Comparison of ENCODE assay signal across 14 mouse cellular contexts in the genomic region with DNA sequence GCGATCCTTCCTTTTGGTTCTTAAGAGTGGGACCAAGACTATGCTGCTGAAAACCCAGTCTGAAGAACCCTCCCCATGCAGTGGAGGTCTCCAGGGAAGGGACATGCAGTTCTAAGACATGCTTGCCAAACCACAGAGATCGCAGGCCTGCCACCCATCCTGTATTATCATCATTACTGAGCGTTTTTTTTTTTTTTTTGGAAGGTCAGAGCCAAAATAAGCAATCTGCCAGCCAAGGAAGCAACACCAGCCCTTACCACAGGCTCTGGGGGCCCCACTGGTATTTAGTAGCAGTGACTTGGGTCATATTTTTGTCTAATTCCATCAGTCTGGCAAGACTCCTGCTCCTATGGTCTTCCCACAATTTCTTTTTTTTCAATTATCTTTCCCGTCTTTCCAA.
DNase-seq lines count a peak whose midpoint lies in the region; ATAC-seq lines count a peak whose summit lies in the region.
"Had no signal": no experiment of that assay in that cellular context is flagged by ENCODE, and none has a peak within 500 bp of the region (broad histone marks: within the 10 kb centered on the region; RNA-seq: fewer than 3 reads in every experiment).

No protein-coding gene starts in this region.

- no peak overlapping the region for H3K9ac ChIP-seq in lung, embryonic 15.5 days
- H3K9ac ChIP-seq in liver, embryonic 15.5 days: no peak overlapping the region
- H3K9ac ChIP-seq: embryonic facial prominence, embryonic 15.5 days; stomach, embryonic 15.5 days had no signal

- H3K27ac ChIP-seq in lung, embryonic 15.5 days: 0 out of 2 replicates have a peak overlapping the region, but pooled peaks have one; percentile 1
- no peak overlapping the region for H3K27ac ChIP-seq in liver, embryonic 15.5 days (replicated peaks)
- H3K27ac ChIP-seq: left cerebral cortex, adult 2 months; stomach, embryonic 15.5 days had no signal

- ATAC-seq in lung, embryonic 15.5 days (ENCODE audit: borderline replicate concordance, extremely low read depth, low FRiP score, low TSS enrichment): no peak
- ATAC-seq in liver, embryonic 15.5 days (ENCODE audit: insufficient read depth): peak; percentile 25; the same call in 1 of the 2 replicates
- ATAC-seq: lung, postnatal 0 days had no signal

- H3K36me3 ChIP-seq in lung, embryonic 15.5 days: no peaks in the 10 kb centered on the region
- no peaks in the 10 kb centered on the region for H3K36me3 ChIP-seq in liver, embryonic 15.5 days (replicated peaks)
- H3K36me3 ChIP-seq: embryonic facial prominence, embryonic 15.5 days; stomach, embryonic 15.5 days had no signal

- H3K4me1 ChIP-seq in lung, embryonic 15.5 days: 0 out of 2 replicates have a peak, but pooled peaks cover 6% of the 10 kb centered on the region
- no peaks in the 10 kb centered on the region for H3K4me1 ChIP-seq in liver, embryonic 15.5 days (replicated peaks)
- H3K4me1 ChIP-seq: embryonic facial prominence, embryonic 15.5 days; stomach, embryonic 15.5 days had no signal

- no peaks in the 10 kb centered on the region for H3K9me3 ChIP-seq in lung, embryonic 15.5 days
- H3K9me3 ChIP-seq in liver, embryonic 15.5 days (replicated peaks): no peaks in the 10 kb centered on the region
- H3K9me3 ChIP-seq: embryonic facial prominence, embryonic 15.5 days; stomach, embryonic 15.5 days had no signal

- no peak overlapping the region for H3K4me3 ChIP-seq in lung, embryonic 15.5 days
- no peak overlapping the region for H3K4me3 ChIP-seq in liver, embryonic 15.5 days (replicated peaks)
- H3K4me3 ChIP-seq: embryonic facial prominence, embryonic 15.5 days; left cerebral cortex, adult 2 months; stomach, embryonic 15.5 days had no signal

- H3K27me3 ChIP-seq in lung, embryonic 15.5 days: no peaks in the 10 kb centered on the region
- no peaks in the 10 kb centered on the region for H3K27me3 ChIP-seq in liver, embryonic 15.5 days
- H3K27me3 ChIP-seq: embryonic facial prominence, embryonic 15.5 days; stomach, embryonic 15.5 days had no signal

- WGBS in lung, embryonic 15.5 days: 66% methylated on average over 4 of the region's 4 CpGs
- 43% methylated on average over 4 of the region's 4 CpGs for WGBS in liver, embryonic 15.5 days (ENCODE audit: insufficient replicate concordance)

- intact Hi-C loops in gastrocnemius, postnatal 14 days (cut with DNase I; ENCODE audit: low total_unique reads): no loop called here
- intact Hi-C loops in gastrocnemius, postnatal 36 days (cut with DNase I): no loop called here

- DNase-seq in gastrocnemius, postnatal 14 days: peak; percentile 5
- DNase-seq in gastrocnemius, postnatal 36 days: no peak
- DNase-seq in lung, postnatal 25 days (ENCODE audit: low spot score): no peak
- DNase-seq in adrenal gland, adult 2 months: peak; percentile 80
- no peak for DNase-seq in spleen, adult 18-20 months
- DNase-seq in cerebellum, postnatal 36 days: no peak
- DNase-seq: cerebellum, adult 18-20 months; right cerebral cortex, adult 18-20 months had no signal

- H3K4me2 ChIP-seq in lung, embryonic 15.5 days: no peak overlapping the region
- no peak overlapping the region for H3K4me2 ChIP-seq in liver, embryonic 15.5 days
- H3K4me2 ChIP-seq: embryonic facial prominence, embryonic 15.5 days; stomach, embryonic 15.5 days had no signal

Comparison
In these comparisons a context has a peak if more than half of its experiments do, and no peak if none do; other contexts are left out.
1. DNase-seq: peak in gastrocnemius, postnatal 14 days (single experiment) and adrenal gland, adult 2 months (single experiment); none in gastrocnemius, postnatal 36 days (0 of 2), lung, postnatal 25 days (single experiment), spleen, adult 18-20 months (0 of 2) and cerebellum, postnatal 36 days (0 of 2).